Comparison of ENCODE assay signal across 9 mouse cellular contexts in the genomic region with DNA sequence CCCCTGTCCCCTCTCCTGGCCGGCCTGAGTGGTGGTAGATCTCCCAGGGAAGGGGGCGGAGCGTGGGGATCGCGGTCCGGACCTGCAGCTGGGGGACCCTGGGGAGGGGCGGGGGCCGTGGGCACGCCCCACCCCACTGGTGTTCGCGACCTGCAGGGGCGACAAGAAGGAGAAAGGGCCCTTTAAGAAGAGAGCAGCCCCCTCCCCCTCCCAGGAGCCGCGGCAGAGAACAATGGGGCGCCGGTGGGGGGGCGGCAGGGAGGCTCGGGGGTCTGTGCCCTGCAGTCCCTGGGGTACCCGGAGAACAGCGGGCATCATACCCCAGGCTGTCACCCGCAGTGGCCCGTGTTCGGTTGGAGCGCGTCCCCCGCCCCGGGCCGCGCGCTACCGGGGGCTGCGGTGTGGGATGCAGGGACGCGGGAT. TPM values are rescaled to one million over a fixed set of nuclear protein-coding genes. Genes with fewer than 3 reads are reported as not detected.
DNase-seq lines count a peak whose midpoint lies in the region; ATAC-seq and TF ChIP-seq lines count a peak whose summit lies in the region.
"Had no signal": no experiment of that assay in that cellular context is flagged by ENCODE, and none has a peak within 500 bp of the region (broad histone marks: within the 10 kb centered on the region; RNA-seq: fewer than 3 reads in every experiment).

No protein-coding gene starts in this region.

- H3K4me2 ChIP-seq in forebrain, embryonic 16.5 days (ENCODE audit: low read length): peak overlapping the region; percentile 94

- peak; percentile 65 to 75 for DNase-seq in layer of hippocampus, postnatal 10 days (ENCODE audit: low spot score in 2 of 2)
- no peak for DNase-seq in layer of hippocampus, adult 11-12 months (ENCODE audit: low spot score)
- peak; percentile 26 for DNase-seq in midbrain, embryonic 10.5 days (ENCODE audit: low spot score)
- no peak for DNase-seq in gastrocnemius, adult 18-20 months (ENCODE audit: low spot score)

- no peaks in the 10 kb centered on the region for H3K27me3 ChIP-seq in forebrain, embryonic 16.5 days (replicated peaks; ENCODE audit: control insufficient read depth, insufficient read depth, low read length)
- H3K27me3 ChIP-seq in midbrain, embryonic 10.5 days (ENCODE audit: low read depth, poor library complexity, severe bottlenecking): peaks cover 98% of the 10 kb centered on the region

- H3K9ac ChIP-seq in forebrain, embryonic 16.5 days (replicated peaks; ENCODE audit: low read depth, low read length): peak overlapping the region; percentile 84
- H3K9ac ChIP-seq: liver, embryonic 15.5 days had no signal

- under 1% methylated on average over 28 of the region's 34 CpGs for WGBS in forebrain, embryonic 16.5 days
- WGBS in midbrain, embryonic 10.5 days: 2% methylated on average over 33 of the region's 34 CpGs

- H3K36me3 ChIP-seq in forebrain, embryonic 16.5 days (ENCODE audit: control insufficient read depth, insufficient read depth): no peaks in the 10 kb centered on the region
- H3K36me3 ChIP-seq in midbrain, embryonic 10.5 days: no peaks in the 10 kb centered on the region
- H3K36me3 ChIP-seq: liver, embryonic 15.5 days had no signal

- H3K27ac ChIP-seq in cortical plate, adult 2 months (ENCODE audit: insufficient read depth, low read length): peak overlapping the region; percentile 84
- H3K27ac ChIP-seq in forebrain, embryonic 16.5 days (ENCODE audit: low read length): peak overlapping the region; percentile 83
- H3K27ac ChIP-seq in midbrain, embryonic 10.5 days (replicated peaks): peak overlapping the region; percentile 83
- H3K27ac ChIP-seq: liver, embryonic 15.5 days had no signal

- no peak for TF ChIP-seq POLR2A in cortical plate, adult 2 months (IDR thresholded peaks at IDR 0.05; ENCODE audit: extremely low read depth, insufficient read depth, low read length)

- no peaks in the 10 kb centered on the region for H3K9me3 ChIP-seq in forebrain, embryonic 16.5 days (ENCODE audit: control insufficient read depth, low read length)
- H3K9me3 ChIP-seq in midbrain, embryonic 10.5 days (replicated peaks): no peaks in the 10 kb centered on the region
- H3K9me3 ChIP-seq: liver, embryonic 15.5 days had no signal

- no peaks in the 10 kb centered on the region; the same call in 1 of the 2 replicates for H3K4me1 ChIP-seq in cortical plate, adult 2 months (ENCODE audit: control insufficient read depth, insufficient read depth, low read length)
- peaks cover 55% of the 10 kb centered on the region for H3K4me1 ChIP-seq in forebrain, embryonic 16.5 days (replicated peaks; ENCODE audit: control insufficient read depth, insufficient read depth, low read length)
- H3K4me1 ChIP-seq in midbrain, embryonic 10.5 days: peaks cover 53% of the 10 kb centered on the region

- peak; percentile 56 for ATAC-seq in forebrain, embryonic 16.5 days
- ATAC-seq in monocyte, adult 5-6 weeks (replicated peaks; ENCODE audit: insufficient number of reproducible peaks, low FRiP score, low TSS enrichment, poor library complexity, severe bottlenecking): no peak
- ATAC-seq in megakaryocyte, adult 5-6 weeks (ENCODE audit: poor library complexity, severe bottlenecking): no peak

- peak overlapping the region; percentile 86 for H3K4me3 ChIP-seq in cortical plate, adult 2 months (ENCODE audit: insufficient read depth, low read length)
- H3K4me3 ChIP-seq in forebrain, embryonic 16.5 days (replicated peaks; ENCODE audit: low read length): peak overlapping the region; percentile 66
- peak overlapping the region; percentile 66 for H3K4me3 ChIP-seq in midbrain, embryonic 10.5 days
- H3K4me3 ChIP-seq: liver, embryonic 15.5 days had no signal

- TF ChIP-seq CTCF in cortical plate, adult 2 months (IDR thresholded peaks at IDR 0.05; ENCODE audit: extremely low read depth, insufficient read depth, low read length): no peak

RNA-seq across cellular contexts. Expression of a gene that starts 0.9 kb away (rescaled TPM):
- total RNA-seq in layer of hippocampus, postnatal 10 days (2021): 10 to 100 TPM; 87.6 to 93.3 TPM
- 89.7 and 91.8 TPM in 2 replicates for polyA plus RNA-seq in cortical plate, adult 2 months (2012; rRNA removed)
- 43.4 and 44.1 TPM in 2 replicates for polyA plus RNA-seq in forebrain, embryonic 16.5 days (2015; fragmentation: Nextera tagmentation; extraction: Ambion mirVana)
- polyA plus RNA-seq in midbrain, embryonic 10.5 days (2016; fragmentation: Nextera tagmentation; extraction: Ambion mirVana): 2.2 and 4.8 TPM in 2 replicates
- 5.4 to 12.1 TPM (median 8.1 TPM) in 3 replicates for total RNA-seq in monocyte, adult 5-6 weeks (2017)
- total RNA-seq in megakaryocyte, adult 5-6 weeks (2015): 0.30 and 0.40 TPM in 2 replicates
- total RNA-seq in megakaryocyte, adult 5-6 weeks (2017): not detected in 2 replicates
- total RNA-seq in gastrocnemius, adult 18-20 months (2021): under 1 TPM; 0.41 to 0.74 TPM

RNA-seq across cellular contexts. Expression of a gene that starts 38.8 kb away (rescaled TPM):
- total RNA-seq in layer of hippocampus, postnatal 10 days (2021): under 1 TPM in 1 of 2 experiments, not detected in 1; 0.18 TPM
- 0.73 and 0.87 TPM in 2 replicates for polyA plus RNA-seq in cortical plate, adult 2 months (2012; rRNA removed)
- polyA plus RNA-seq in forebrain, embryonic 16.5 days (2015; fragmentation: Nextera tagmentation; extraction: Ambion mirVana): 0.27 TPM in 1 of 2 replicates, not detected in the other
- polyA plus RNA-seq in midbrain, embryonic 10.5 days (2016; fragmentation: Nextera tagmentation; extraction: Ambion mirVana): 0.09 TPM in 1 of 2 replicates, not detected in the other
- 2.2 to 8.7 TPM (median 5.3 TPM) in 3 replicates for total RNA-seq in monocyte, adult 5-6 weeks (2017)
- total RNA-seq in megakaryocyte, adult 5-6 weeks (2015): 13.0 and 13.2 TPM in 2 replicates
- 3.9 and 7.5 TPM in 2 replicates for total RNA-seq in megakaryocyte, adult 5-6 weeks (2017)
- total RNA-seq in gastrocnemius, adult 18-20 months (2021): under 1 TPM; 0.19 to 0.25 TPM

Comparison
In these comparisons a context has a peak if more than half of its experiments do, and no peak if none do; other contexts are left out.
1. DNase-seq: peak in layer of hippocampus, postnatal 10 days (2 of 2) and midbrain, embryonic 10.5 days (single experiment); none in layer of hippocampus, adult 11-12 months (single experiment) and gastrocnemius, adult 18-20 months (single experiment).
2. Peak in every context shown above with its lines, with median percentiles within 50 percentile points of each other: H3K27ac ChIP-seq and H3K4me3 ChIP-seq.